ENCODE assay signal across 8 mouse cellular contexts in genomic region chr3:9608441-9608905, GRCm38 (mm10). TPM values are rescaled to one million over a fixed set of nuclear protein-coding genes. Genes with fewer than 3 reads are reported as not detected.
DNase-seq lines count a peak whose midpoint lies in the region; ATAC-seq and TF ChIP-seq lines count a peak whose summit lies in the region.

No protein-coding gene starts in this region.

- peak overlapping the region; percentile 93 for H3K4me3 ChIP-seq in brown adipose tissue, adult 24 weeks (ENCODE audit: insufficient read depth, low read depth, low read length)
- H3K4me3 ChIP-seq in liver, embryonic 12.5 days: peak overlapping the region; percentile 77
- peak overlapping the region; percentile 89 for H3K4me3 ChIP-seq in midbrain, postnatal 0 days (ENCODE audit: low read depth, low read length)

- H3K27me3 ChIP-seq in liver, embryonic 12.5 days (replicated peaks): peaks cover 31% of the 10 kb centered on the region
- no peaks in the 10 kb centered on the region for H3K27me3 ChIP-seq in midbrain, postnatal 0 days (ENCODE audit: insufficient read depth, low read length)

- 0 out of 2 replicates have a peak, but pooled peaks have one; percentile 2 for TF ChIP-seq CTCF in midbrain, postnatal 0 days (IDR thresholded peaks at IDR 0.05)

- ATAC-seq in granulocyte monocyte progenitor cell, adult 5-6 weeks (replicated peaks; ENCODE audit: poor library complexity, severe bottlenecking): peak; percentile 65
- ATAC-seq in liver, embryonic 12.5 days: peak; percentile 33; the same call in 1 of the 2 replicates
- ATAC-seq in midbrain, postnatal 0 days (ENCODE audit: low FRiP score): peak; percentile 3; the same call in 1 of the 2 replicates

- no peaks in the 10 kb centered on the region for H3K9me3 ChIP-seq in liver, embryonic 12.5 days (replicated peaks)
- no peaks in the 10 kb centered on the region for H3K9me3 ChIP-seq in midbrain, postnatal 0 days (ENCODE audit: low read length)

- H3K36me3 ChIP-seq in liver, embryonic 12.5 days: no peaks in the 10 kb centered on the region
- H3K36me3 ChIP-seq in midbrain, postnatal 0 days (ENCODE audit: insufficient read depth, low read length): no peaks in the 10 kb centered on the region

- peak overlapping the region; percentile 80 for H3K9ac ChIP-seq in liver, embryonic 12.5 days
- peak overlapping the region; percentile 94 for H3K9ac ChIP-seq in midbrain, postnatal 0 days (replicated peaks; ENCODE audit: low read length, poor library complexity, severe bottlenecking)

- WGBS in liver, embryonic 12.5 days (ENCODE audit: insufficient replicate concordance): under 1% methylated on average over 16 of the region's 16 CpGs
- WGBS in midbrain, postnatal 0 days: under 1% methylated on average over 16 of the region's 16 CpGs

- no peaks in the 10 kb centered on the region for H3K4me1 ChIP-seq in brown adipose tissue, adult 24 weeks (ENCODE audit: control insufficient read depth, insufficient read depth, insufficient read length, low read length)
- H3K4me1 ChIP-seq in liver, embryonic 12.5 days: peaks cover 54% of the 10 kb centered on the region
- peaks cover 15% of the 10 kb centered on the region for H3K4me1 ChIP-seq in midbrain, postnatal 0 days (ENCODE audit: insufficient read depth, low read length)

- peak; percentile 27 for DNase-seq in layer of hippocampus, adult 11-12 months (ENCODE audit: low spot score)
- no peak for DNase-seq in layer of hippocampus, adult 9-10 months (ENCODE audit: low spot score)
- DNase-seq in kidney, adult 8-10 months: peak; percentile 58 to 67
- peak; percentile 71 for DNase-seq in midbrain, postnatal 0 days (ENCODE audit: low spot score)
- peak; percentile 58 for DNase-seq in thymus, postnatal 0 days (ENCODE audit: low spot score)

- H3K27ac ChIP-seq in brown adipose tissue, adult 24 weeks (replicated peaks; ENCODE audit: low read depth, low read length): no peak overlapping the region
- H3K27ac ChIP-seq in liver, embryonic 12.5 days: peak overlapping the region; percentile 83
- H3K27ac ChIP-seq in midbrain, postnatal 0 days (ENCODE audit: low read depth, low read length): peak overlapping the region; percentile 94; the same call in 1 of the 2 replicates

- H3K4me2 ChIP-seq in liver, embryonic 12.5 days: peak overlapping the region; percentile 96
- H3K4me2 ChIP-seq in midbrain, postnatal 0 days (ENCODE audit: low read depth, low read length, poor library complexity, severe bottlenecking): peak overlapping the region; percentile 61

RNA-seq across cellular contexts. Expression of gene Zfp704, which starts 1.4 kb away (rescaled TPM):
- polyA plus RNA-seq in brown adipose tissue, adult 24 weeks (2012; ENCODE audit: insufficient read depth, insufficient read length, missing spikeins): 2.3 and 4.0 TPM in 2 replicates
- total RNA-seq in granulocyte monocyte progenitor cell, adult 5-6 weeks (2014; fragmentation: Nextera tagmentation): 22.9 and 25.3 TPM in 2 replicates
- 15.6 and 15.7 TPM in 2 replicates for total RNA-seq in granulocyte monocyte progenitor cell, adult 5-6 weeks (2017)
- 1.8 and 2.2 TPM in 2 replicates for polyA plus RNA-seq in liver, embryonic 12.5 days (2016; fragmentation: Nextera tagmentation; extraction: Ambion mirVana)
- total RNA-seq in midbrain, postnatal 0 days (2014; rRNA removed): 68.8 and 72.9 TPM in 2 replicates
- polyA plus RNA-seq in midbrain, postnatal 0 days (2015; fragmentation: Nextera tagmentation; extraction: Ambion mirVana): 8.9 and 11.3 TPM in 2 replicates
- polyA plus RNA-seq in thymus, postnatal 0 days (2015; fragmentation: Nextera tagmentation; extraction: Ambion mirVana): 2.5 and 4.7 TPM in 2 replicates

Comparison
In these comparisons a context has a peak if more than half of its experiments do, and no peak if none do; other contexts are left out.
1. ATAC-seq: peak in every context shown above with its lines; median percentile 65 in granulocyte monocyte progenitor cell, adult 5-6 weeks; 33 in liver, embryonic 12.5 days; 3 in midbrain, postnatal 0 days.